Mouse (Mus musculus): ENCODE results near the gene C1rb.
"Not testable (repeated sequence)": the region's sequence is repeated elsewhere in the genome, so short reads cannot be mapped to it uniquely, and the experiment has no call there.

Gene C1rb

DNA sequence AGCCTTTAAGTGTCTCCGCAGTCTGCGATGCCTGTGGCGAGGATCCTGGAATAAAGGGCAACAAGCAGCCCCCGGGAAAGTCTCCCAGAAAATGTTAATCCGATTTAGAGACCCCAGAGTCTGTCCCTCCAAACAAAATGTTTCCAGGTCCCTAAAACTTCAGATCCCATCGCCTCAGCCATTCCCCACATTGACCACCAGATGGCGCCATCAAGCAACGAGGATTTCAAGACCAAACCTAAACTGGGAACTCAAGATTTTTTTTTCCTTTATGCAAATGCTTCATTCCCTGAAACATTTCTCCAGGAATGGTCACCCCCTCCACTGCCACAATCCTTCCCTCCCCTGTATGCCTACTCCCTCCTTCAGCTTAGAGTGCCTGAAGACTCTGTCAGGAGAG lies at the start of gene C1rb:
Gene C1rb, plus strand, starts transcription at position 269 of the 400 bp plus-strand sequence.
- DNase-seq (ENCODE audit: low spot score), result peak; percentile 61

DNA sequence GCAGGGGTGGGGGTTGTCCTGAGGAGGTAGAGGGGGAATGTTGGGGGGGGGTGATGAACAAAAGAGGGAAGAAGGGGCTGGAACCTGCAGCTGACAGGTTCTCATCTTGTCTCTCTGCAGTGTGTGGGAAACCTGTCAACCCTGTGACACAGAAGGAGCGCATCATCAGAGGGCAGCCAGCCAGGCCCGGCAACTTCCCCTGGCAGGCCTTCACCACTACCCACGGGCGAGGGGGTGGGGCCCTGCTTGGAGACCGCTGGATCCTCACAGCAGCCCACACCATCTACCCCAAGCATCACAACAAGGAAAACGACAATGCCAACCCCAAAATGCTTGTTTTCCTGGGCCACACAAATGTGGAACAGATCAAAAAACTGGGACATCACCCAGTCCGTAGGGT lies 48.0 kb upstream of the C1rb start:
- not testable (repeated sequence) for DNase-seq (ENCODE audit: low spot score)

DNA sequence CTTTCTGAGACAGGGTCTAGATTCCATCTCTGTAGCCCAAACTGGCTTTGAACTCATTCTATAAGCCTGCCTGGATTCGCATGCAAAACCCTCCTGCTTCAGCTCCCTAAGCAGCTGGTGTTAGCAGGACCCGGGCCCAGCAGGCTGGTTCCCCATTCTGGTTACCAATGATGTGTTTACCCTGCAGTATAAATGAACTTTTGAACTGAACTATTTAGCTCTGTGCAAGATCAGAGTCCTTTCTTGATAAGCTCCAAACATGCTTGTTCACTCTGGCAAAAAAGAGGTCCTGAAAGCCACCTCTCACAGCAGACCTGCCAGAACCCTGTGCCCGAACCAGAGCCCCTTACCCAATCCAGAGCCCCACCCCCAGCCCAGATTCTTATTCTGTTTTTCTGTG lies 42.2 kb upstream of the C1rb start:
- no peak for DNase-seq (ENCODE audit: low spot score)

GRCm38 (mm10) chr6:124531077-124531476 lies 39.0 kb upstream of the C1rb start:
- no peak for DNase-seq (ENCODE audit: low spot score)

GRCm38 (mm10) chr6:124536125-124536829 lies 33.8 kb upstream of the C1rb start:
- not testable (repeated sequence) for DNase-seq (ENCODE audit: low spot score)

- DNase-seq (ENCODE audit: low spot score), result not testable (repeated sequence)
Observed at GRCm38 (mm10) chr6:124541176-124541575, 28.9 kb upstream of the C1rb start.

DNA sequence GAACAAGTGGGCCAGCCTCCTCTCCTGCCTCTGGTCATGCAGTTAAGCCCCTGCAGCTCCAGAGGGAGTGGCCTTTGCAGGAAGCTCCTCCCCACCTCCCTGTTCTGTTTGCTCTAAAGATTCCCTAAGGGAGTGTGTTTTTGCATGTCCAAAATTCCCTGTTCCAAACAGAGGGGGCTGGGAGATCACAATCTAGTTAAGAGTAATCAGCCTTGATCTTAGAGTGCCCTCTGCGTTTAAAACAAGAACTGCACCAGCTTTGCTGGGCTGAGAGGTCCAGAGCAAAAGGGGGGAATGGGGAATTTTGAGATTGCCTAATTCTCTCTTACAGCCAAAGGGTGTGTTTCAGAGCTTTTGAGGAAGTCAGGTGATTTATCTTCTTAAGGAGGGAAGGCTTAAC lies 27.8 kb upstream of the C1rb start, which contains the start of gene C1s1:
Gene C1s1, minus strand, starts transcription at position 76 of the 400 bp plus-strand sequence.
- DNase-seq (ENCODE audit: low spot score), result peak; percentile 55

DNA sequence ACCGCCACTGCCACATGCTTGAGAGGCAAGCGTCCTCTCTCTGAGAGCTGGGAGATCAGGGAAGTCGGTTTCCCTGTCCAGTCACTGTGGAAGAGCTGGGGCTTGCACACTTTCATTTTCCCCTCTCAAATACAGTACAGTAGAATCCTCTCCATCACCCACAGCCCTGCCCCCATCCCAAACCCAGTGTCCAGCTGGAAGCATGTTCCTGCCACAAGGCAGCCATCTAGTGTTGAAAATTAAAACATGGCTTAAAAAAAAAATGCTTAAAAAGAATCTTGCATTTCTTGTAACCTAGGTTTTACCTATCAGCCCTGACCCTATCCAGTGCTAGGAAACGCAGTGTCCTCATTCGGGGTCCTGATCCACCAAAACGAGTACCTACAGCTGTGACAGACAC lies 25.6 kb upstream of the C1rb start:
- no peak for DNase-seq (ENCODE audit: low spot score)

DNA sequence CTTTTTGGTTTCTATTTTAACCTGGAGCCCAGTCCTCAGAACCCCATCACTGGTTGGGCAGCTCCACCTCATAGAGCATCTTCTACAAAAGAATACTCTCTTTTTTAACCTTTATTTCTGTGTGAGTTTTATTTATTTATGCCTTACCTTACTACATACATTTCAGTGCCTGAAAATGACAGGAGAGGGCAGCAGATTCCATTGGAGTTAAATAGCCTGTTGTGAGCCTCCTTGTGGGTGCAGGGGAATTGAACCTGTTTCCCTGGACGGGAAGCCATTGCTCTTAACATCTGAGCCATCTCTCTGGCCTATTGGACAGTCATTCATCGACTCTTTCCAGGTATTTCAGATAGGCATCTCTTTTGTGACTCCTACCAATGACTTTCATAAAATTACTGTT lies 24.7 kb upstream of the C1rb start:
- DNase-seq (ENCODE audit: low spot score), result no peak

- not testable (repeated sequence) for DNase-seq (ENCODE audit: low spot score)
Observed at GRCm38 (mm10) chr6:124547979-124548378, 22.1 kb upstream of the C1rb start.

GRCm38 (mm10) chr6:124549023-124549550 lies 21.0 kb upstream of the C1rb start:
- no peak for DNase-seq (ENCODE audit: low spot score)

GRCm38 (mm10) chr6:124552766-124553165 lies 17.3 kb upstream of the C1rb start:
- DNase-seq (ENCODE audit: low spot score), result no peak

DNA sequence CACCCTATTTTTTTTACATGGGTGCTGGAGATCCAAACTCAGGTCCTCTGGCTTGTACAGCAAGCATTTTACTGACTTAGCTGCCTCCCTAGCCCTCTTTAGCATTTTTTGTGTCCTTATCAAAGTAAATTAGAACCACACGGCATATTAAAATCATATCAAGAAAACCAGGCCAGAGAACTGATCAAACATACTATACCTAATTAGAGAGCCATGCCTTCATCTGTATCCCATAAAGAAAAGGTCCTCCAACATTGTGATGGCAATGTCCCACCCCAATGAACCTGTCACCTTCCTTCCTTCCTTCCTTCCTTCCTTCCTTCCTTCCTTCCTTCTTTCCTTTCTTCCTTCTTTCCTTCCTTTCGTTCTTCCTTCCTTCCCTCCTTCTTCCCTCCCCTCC lies 14.1 kb upstream of the C1rb start:
- not testable (repeated sequence) for DNase-seq (ENCODE audit: low spot score)

DNA sequence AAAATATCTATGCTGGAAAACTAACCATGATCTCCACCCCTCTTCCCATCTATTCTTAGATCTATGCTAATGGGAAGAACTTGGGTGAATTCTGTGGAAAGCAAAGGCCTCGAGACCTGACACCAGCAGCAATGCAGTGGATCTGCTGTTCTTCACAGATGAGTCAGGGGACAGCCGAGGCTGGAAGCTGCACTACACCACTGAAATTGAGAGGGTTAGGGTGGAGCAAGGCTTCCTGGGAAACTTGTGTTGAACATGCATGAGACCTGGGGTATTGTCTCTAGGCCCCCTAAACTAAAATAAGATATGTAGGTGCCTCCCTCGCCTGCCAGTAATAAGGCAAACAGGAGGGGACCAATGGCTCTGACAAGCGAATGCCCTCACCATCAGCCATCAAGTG lies 8.9 kb upstream of the C1rb start:
- DNase-seq (ENCODE audit: low spot score), result not testable (repeated sequence)

DNA sequence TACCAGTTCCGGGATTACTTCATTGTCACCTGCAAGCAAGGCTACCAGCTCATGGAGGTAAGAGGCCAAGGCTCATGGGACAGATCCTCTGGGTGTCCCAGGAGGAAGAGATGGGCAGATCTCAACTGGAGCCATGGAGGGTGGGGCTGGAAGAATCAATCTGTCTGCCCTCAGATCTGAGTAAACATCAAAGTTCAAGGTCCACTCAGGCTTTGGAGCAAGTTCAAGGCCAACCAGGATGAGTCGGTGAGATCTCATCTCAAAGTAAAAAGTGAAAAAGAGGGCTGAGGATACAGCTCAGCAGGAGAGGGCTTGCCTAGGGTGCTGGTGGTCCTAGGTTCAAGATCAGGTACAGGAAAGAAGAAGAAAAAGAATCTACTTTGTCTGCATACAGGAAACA lies 8.5 kb upstream of the C1rb start:
- DNase-seq (ENCODE audit: low spot score), result not testable (repeated sequence)

GRCm38 (mm10) chr6:124575155-124575678 lies 5.1 kb downstream of the C1rb start:
- DNase-seq (ENCODE audit: low spot score), result not testable (repeated sequence)

- not testable (repeated sequence) for DNase-seq (ENCODE audit: low spot score)
Observed at GRCm38 (mm10) chr6:124580155-124580554, 10.1 kb downstream of the C1rb start.

GRCm38 (mm10) chr6:124582231-124582630 lies 12.1 kb downstream of the C1rb start:
- no peak for DNase-seq (ENCODE audit: low spot score)

- no peak for DNase-seq (ENCODE audit: low spot score)
Observed at GRCm38 (mm10) chr6:124584935-124585334, 14.8 kb downstream of the C1rb start.

DNA sequence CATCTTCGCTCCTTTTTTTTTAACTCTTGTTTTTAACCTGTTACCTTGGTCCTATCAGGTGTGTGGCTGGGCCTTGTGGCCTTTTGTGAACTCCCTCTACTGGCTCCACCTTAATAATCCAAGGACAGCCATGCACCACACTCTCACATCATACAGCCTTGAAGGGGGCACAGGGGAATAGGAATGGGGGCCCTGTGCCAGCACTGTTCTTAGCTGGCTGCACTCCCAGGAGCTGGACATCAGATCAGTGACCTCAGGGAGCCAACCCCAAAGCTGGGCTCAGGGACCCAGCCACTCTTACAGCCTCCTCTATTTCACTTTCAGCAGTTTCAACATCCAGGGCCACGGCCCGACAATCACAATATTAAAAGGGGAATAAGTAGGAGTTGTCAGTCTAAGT lies 15.7 kb downstream of the C1rb start:
- DNase-seq (ENCODE audit: low spot score), result no peak

GRCm38 (mm10) chr6:124586266-124586665 lies 16.2 kb downstream of the C1rb start:
- no peak for DNase-seq (ENCODE audit: low spot score)

GRCm38 (mm10) chr6:124588771-124589170 lies 18.7 kb downstream of the C1rb start:
- DNase-seq (ENCODE audit: low spot score), result no peak

DNA sequence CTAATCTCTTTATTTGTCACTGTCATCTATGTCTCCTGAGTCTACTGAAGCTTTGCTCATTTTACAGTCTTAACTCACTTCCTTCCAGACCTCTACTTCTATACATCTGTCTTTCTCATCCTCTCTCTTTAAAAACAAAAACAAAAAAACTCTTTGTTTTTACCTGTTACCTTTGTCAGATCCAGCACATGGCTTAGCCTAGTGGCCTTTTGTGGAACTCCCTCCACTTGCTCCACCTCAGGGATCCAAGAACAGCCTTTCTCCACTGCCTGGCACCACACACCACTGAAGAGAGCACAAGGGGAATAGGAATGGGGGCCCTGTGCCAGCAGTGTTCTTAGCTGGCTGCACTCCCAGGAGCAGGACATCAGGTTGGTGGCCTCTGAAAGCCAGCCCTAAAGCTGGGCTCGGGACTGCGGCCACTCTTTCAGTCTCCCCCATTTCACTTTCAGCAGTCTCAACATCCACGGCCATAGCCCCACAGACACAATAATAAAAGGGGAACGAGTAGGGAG lies 22.1 kb downstream of the C1rb start:
- DNase-seq (ENCODE audit: low spot score), result no peak

Measured in layer of hippocampus, adult 9-10 months (tissue).